Mouse (Mus musculus) liver, adult 2 months (tissue): Measurements from ENCODE around the gene Ptger1. TPM values are rescaled to one million over a fixed set of nuclear protein-coding genes. Genes with fewer than 3 reads are reported as not detected.

Source experiments
- DNase-seq: peaks from one replicate; pipeline ENCODE4 v3.0.0-alpha.2; 2011; ENCODE audit warnings: low read depth, low spot score; ENCODE audit errors: extremely low read depth
- H3K27ac ChIP-seq: fragments of 200-500 bp; replicated peaks from 2 replicates; pipeline ENCODE4 v1.5.1; 2012; ENCODE audit warnings: low read depth, mild to moderate bottlenecking, control low read depth, inconsistent platforms, low read length; ENCODE audit not compliant: insufficient read depth
- H3K27me3 ChIP-seq: fragments of 200-500 bp; 2 replicates; pipeline ENCODE4 v1.6.1; 2012; ENCODE audit warnings: mild to moderate bottlenecking, moderate library complexity, low read length, inconsistent platforms; ENCODE audit not compliant: control insufficient read depth, insufficient read depth
- H3K36me3 ChIP-seq: fragments of 200-500 bp; 2 replicates; pipeline ENCODE4 v1.6.1; 2012; ENCODE audit warnings: low read length, inconsistent platforms; ENCODE audit not compliant: control insufficient read depth, insufficient read depth
- H3K4me1 ChIP-seq: fragments of 200-500 bp; 2 replicates; pipeline ENCODE4 v1.6.1; 2011; ENCODE audit warnings: low read length; ENCODE audit not compliant: control insufficient read depth, insufficient read depth
- H3K4me3 ChIP-seq: fragments of 200-500 bp; 2 replicates; pipeline ENCODE4 v1.5.1; 2011; ENCODE audit warnings: low read depth, mild to moderate bottlenecking, control low read depth, low read length, moderate library complexity; ENCODE audit not compliant: insufficient read depth
- H3K79me2 ChIP-seq: fragments of 200-500 bp; 2 replicates; pipeline ENCODE4 v1.6.1; 2012; ENCODE audit warnings: inconsistent platforms, mild to moderate bottlenecking, low read length, moderate library complexity; ENCODE audit not compliant: control insufficient read depth, insufficient read depth
- H3K9ac ChIP-seq: fragments of 200-500 bp; 2 replicates; pipeline ENCODE4 v1.6.1; 2012; ENCODE audit warnings: low read depth, mild to moderate bottlenecking, control low read depth, inconsistent platforms, low read length
- CTCF ChIP-seq: fragments of 200-500 bp; IDR thresholded peaks from 2 replicates; pipeline ENCODE4 v1.5.1; 2011; ENCODE audit warnings: low read depth, low read length, control low read depth
- POLR2A ChIP-seq: fragments of 200-500 bp; IDR thresholded peaks from 2 replicates; pipeline ENCODE4 v1.6.1; 2011; ENCODE audit warnings: low read length, control low read depth; ENCODE audit not compliant: insufficient read depth; ENCODE audit errors: extremely low read depth
- WGBS: fragments of 180-500 bp; shearing (Covaris S2); methylation state at CpG from one replicate; pipeline ENCODE4 v1.1.7; 2018; 5-methylcytosine and 5-hydroxymethylcytosine counted together
- polyA plus RNA-seq: library from polyadenylated mRNA; depleted of rRNA; stranded (reverse); fragments of >200 nt; gene quantifications from 2 replicates; pipeline ENCODE4 v1.2.3, GENCODE M21; 2012
- total RNA-seq: library from RNA; depleted of rRNA; stranded (reverse); fragments of >200 nt; gene quantifications from 2 replicates; pipeline ENCODE4 v1.2.3, GENCODE M21; 2014

The Ptger1 gene
- total and polyA plus RNA-seq, 2 experiments = under 0.01 to 0.11 TPM

- Histone ChIP-seq H3K36me3 (no peaks in the 10 kb centered on the region), H3K27ac (no peak overlapping the region), H3K4me1 (no peaks in the 10 kb centered on the region), H3K27me3 (no peaks in the 10 kb centered on the region), H3K9ac (no peak overlapping the region), H3K4me3 (no peak overlapping the region), H3K79me2 (no peaks in the 10 kb centered on the region)
- DNase-seq = no peak
- 72% methylated on average over 8 of the region's 8 CpGs for WGBS
- no peak for TF ChIP-seq POLR2A
- TF ChIP-seq CTCF = no peak
These were observed 41.1 kb downstream of the Ptger1 start for GRCm38 (mm10) chr8:83707554-83707953.

- H3K27ac ChIP-seq = peak overlapping the region; percentile 38; the same call in 1 of the 2 replicates
- 14% methylated on average over 8 of the region's 8 CpGs for WGBS
- peaks cover 18% of the 10 kb centered on the region; the same call in 1 of the 2 replicates for H3K79me2 ChIP-seq
- no peak overlapping the region; the same call in 1 of the 2 replicates for H3K4me3 ChIP-seq
- peak overlapping the region; percentile 40 for H3K9ac ChIP-seq
- no peak for TF ChIP-seq POLR2A
- no peak for TF ChIP-seq CTCF
- H3K27me3 ChIP-seq = no peaks in the 10 kb centered on the region
- H3K4me1 ChIP-seq = no peaks in the 10 kb centered on the region
- H3K36me3 ChIP-seq = no peaks in the 10 kb centered on the region
- no peak for DNase-seq
These were observed 48.2 kb downstream of the Ptger1 start for GRCm38 (mm10) chr8:83714676-83715030.

DNA sequence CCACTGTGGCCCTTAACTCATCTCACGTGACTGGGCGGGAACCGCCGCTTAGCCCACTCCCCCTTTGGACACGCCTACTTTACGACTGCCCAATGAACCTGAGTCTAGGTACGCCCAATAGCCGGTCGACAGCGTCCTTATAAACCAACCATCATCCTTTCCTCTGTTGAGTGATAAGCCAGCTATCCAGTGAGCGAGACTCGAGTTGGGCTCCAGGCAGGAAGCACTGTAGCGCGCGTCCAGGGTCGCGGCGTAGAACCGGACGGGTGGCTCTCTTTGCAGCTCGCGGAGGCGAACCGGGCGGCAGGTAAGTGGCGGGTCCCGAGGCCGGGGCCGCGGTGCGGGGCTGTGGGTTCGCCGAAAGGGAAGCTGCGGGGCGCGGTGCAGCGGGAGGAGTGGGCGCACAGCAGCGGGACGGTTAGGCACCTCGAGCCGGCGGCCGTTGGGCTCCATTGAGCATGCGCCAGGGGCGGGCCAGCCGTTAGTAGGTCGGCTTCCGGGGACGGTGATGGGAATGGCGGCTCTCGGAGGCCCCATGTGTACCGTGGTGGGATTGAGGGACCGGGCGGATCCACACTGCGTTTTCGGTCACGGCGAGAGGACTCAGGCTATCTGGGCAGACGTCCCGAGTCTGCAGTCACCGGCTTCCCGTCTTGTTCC, 48.7 kb downstream of the Ptger1 start, which contains the start of gene Ddx39:
Gene Ddx39, plus strand, starts transcription at position 147 of the 660 bp plus-strand sequence.
- DNase-seq = peak; percentile 99
- H3K4me1 ChIP-seq = no peaks in the 10 kb centered on the region
- no peaks in the 10 kb centered on the region for H3K27me3 ChIP-seq
- H3K9ac ChIP-seq = peak within 1 kb of the TSS; percentile 91
- peak within 1 kb of the TSS; percentile 93 for H3K4me3 ChIP-seq
- H3K79me2 ChIP-seq = peaks cover 18% of the 10 kb centered on the region; the same call in 1 of the 2 replicates
- under 1% methylated on average over 63 of the region's 63 CpGs for WGBS
- TF ChIP-seq CTCF (no peak), POLR2A (peak; percentile 58; the same call in 1 of the 2 replicates)
- peak within 1 kb of the TSS; percentile 80 for H3K27ac ChIP-seq
- H3K36me3 ChIP-seq = 0 out of 2 replicates have a peak, but pooled peaks cover 5% of the 10 kb centered on the region

- peak overlapping the region; percentile 91 for H3K9ac ChIP-seq
These were observed 49.3 kb downstream of the Ptger1 start for GRCm38 (mm10) chr8:83715771-83716170.

GRCm38 (mm10) chr8:83716563-83716962, 50.1 kb downstream of the Ptger1 start:
- H3K9ac ChIP-seq = no peak overlapping the region
- no peaks in the 10 kb centered on the region for H3K4me1 ChIP-seq
- no peak for TF ChIP-seq POLR2A
- TF ChIP-seq CTCF = no peak
- no peaks in the 10 kb centered on the region for H3K27me3 ChIP-seq
- WGBS = 41% methylated on average over 2 of the region's 2 CpGs
- peaks cover 18% of the 10 kb centered on the region; the same call in 1 of the 2 replicates for H3K79me2 ChIP-seq
- no peak for DNase-seq
- H3K36me3 ChIP-seq = peaks cover 11% of the 10 kb centered on the region; the same call in 1 of the 2 replicates
- no peak overlapping the region for H3K4me3 ChIP-seq
- H3K27ac ChIP-seq = no peak overlapping the region

More at GRCm38 (mm10) chr8:83715771-83716170, 49.3 kb downstream of the Ptger1 start:
- no peaks in the 10 kb centered on the region for H3K27me3 ChIP-seq
- H3K27ac ChIP-seq = peak overlapping the region; percentile 80
- no peaks in the 10 kb centered on the region for H3K4me1 ChIP-seq
- WGBS = 1% methylated on average over 17 of the region's 17 CpGs
- H3K4me3 ChIP-seq = peak overlapping the region; percentile 93
- peaks cover 10% of the 10 kb centered on the region; the same call in 1 of the 2 replicates for H3K36me3 ChIP-seq
- TF ChIP-seq CTCF (no peak), POLR2A (no peak)
- peak; percentile 24 for DNase-seq
- H3K79me2 ChIP-seq = peaks cover 18% of the 10 kb centered on the region; the same call in 1 of the 2 replicates

DNA sequence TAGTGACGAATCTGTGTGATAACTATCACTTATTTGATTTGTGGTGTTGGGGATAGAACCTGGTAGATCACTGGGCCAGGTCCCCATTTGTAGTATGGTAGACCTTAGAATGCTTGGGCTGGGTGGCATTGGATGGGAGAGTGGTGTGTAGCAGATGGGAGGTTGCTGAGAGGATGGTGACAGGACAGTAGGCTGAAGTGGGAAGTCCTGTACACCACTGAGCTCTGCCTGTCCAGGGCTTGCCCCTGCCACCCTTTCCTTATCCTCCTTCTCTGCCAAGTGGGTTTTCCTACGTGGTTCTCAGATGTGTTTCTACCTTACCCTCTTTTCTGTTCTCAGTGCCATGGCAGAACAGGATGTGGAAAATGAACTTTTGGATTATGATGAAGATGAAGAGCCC, 52.6 kb downstream of the Ptger1 start:
- Histone ChIP-seq H3K4me3 (no peak overlapping the region), H3K4me1 (no peaks in the 10 kb centered on the region), H3K79me2 (peaks cover 18% of the 10 kb centered on the region; the same call in 1 of the 2 replicates), H3K9ac (no peak overlapping the region), H3K27me3 (no peaks in the 10 kb centered on the region), H3K27ac (no peak overlapping the region), H3K36me3 (peaks cover 25% of the 10 kb centered on the region; the same call in 1 of the 2 replicates)
- no peak for TF ChIP-seq CTCF
- no peak for TF ChIP-seq POLR2A
- WGBS = 85% methylated on average over 2 of the region's 2 CpGs
- DNase-seq = no peak
